Comparison of ENCODE assay signal across 13 mouse cellular contexts in the genomic region with DNA sequence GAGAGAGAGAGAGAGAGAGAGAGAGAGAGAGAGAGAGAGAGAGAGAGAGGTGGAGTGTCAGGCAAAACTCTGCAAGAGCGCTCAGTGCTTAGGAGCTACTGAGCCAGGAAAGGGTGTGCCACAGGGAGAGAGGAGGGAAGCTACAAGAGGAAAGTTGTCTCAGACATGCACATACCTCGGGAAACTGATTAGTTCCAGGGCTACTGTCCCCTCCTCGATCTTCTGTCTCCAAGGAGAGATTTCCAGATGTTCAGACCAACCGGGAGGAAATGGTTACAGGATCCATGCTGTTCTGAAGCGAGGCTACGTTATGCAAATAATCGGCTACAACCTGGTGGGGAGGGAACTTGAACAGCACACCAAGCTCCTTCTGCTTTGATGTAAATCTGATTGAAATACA.
A peak's percentile ranks its signal among the peaks of the same experiment; 100 is the strongest.
DNase-seq lines count a peak whose midpoint lies in the region; ATAC-seq lines count a peak whose summit lies in the region.
"Had no signal": no experiment of that assay in that cellular context is flagged by ENCODE, and none has a peak within 500 bp of the region (broad histone marks: within the 10 kb centered on the region; RNA-seq: fewer than 3 reads in every experiment).

No protein-coding gene starts in this region.

- intact Hi-C loops in left cerebral cortex, postnatal 10 days (cut with DNase I), result no loop called here

- no peak overlapping the region for H3K9ac ChIP-seq in hindbrain, embryonic 16.5 days (ENCODE audit: low read depth, low read length)
- H3K9ac ChIP-seq in limb, embryonic 13.5 days, result no peak overlapping the region

- no peaks in the 10 kb centered on the region for H3K27me3 ChIP-seq in hindbrain, embryonic 10.5 days (ENCODE audit: insufficient read depth, poor library complexity, severe bottlenecking)
- no peaks in the 10 kb centered on the region for H3K27me3 ChIP-seq in hindbrain, embryonic 16.5 days (replicated peaks; ENCODE audit: control insufficient read depth, insufficient read depth, low read length)
- H3K27me3 ChIP-seq in limb, embryonic 13.5 days, result no peaks in the 10 kb centered on the region

- DNase-seq in hindbrain, embryonic 10.5 days (ENCODE audit: low spot score), result peak; percentile 15
- DNase-seq in R1 (ENCODE audit: low read depth, low spot score), result peak; percentile 46
- DNase-seq in embryo, embryonic 11 days, result peak; percentile 44
- DNase-seq in adrenal gland, adult (ENCODE audit: inconsistent age in 2 of 2, low spot score in 1 of 2), result no peak
- no peak for DNase-seq in left cerebral cortex, postnatal 10 days (ENCODE audit: extremely low spot score in 1 of 2, low spot score in 2 of 2)
- DNase-seq in ovary, adult 18-20 months (ENCODE audit: low spot score), result no peak
- DNase-seq: cerebellum, adult 18-20 months; heart, postnatal 36 days; kidney, adult 11 months; layer of hippocampus, adult 9-11 months had no signal

- peaks cover 21% of the 10 kb centered on the region for H3K4me1 ChIP-seq in hindbrain, embryonic 10.5 days (replicated peaks)
- H3K4me1 ChIP-seq in hindbrain, embryonic 16.5 days (ENCODE audit: control insufficient read depth, insufficient read depth, low read depth, low read length), result no peaks in the 10 kb centered on the region
- peaks cover 17% of the 10 kb centered on the region; the same call in 1 of the 2 replicates for H3K4me1 ChIP-seq in limb, embryonic 13.5 days

- 20% methylated on average over 7 of the region's 7 CpGs for WGBS in hindbrain, embryonic 10.5 days
- WGBS in hindbrain, embryonic 16.5 days, result 22% methylated on average over 7 of the region's 7 CpGs
- WGBS in limb, embryonic 13.5 days, result 14% methylated on average over 7 of the region's 7 CpGs

- no peaks in the 10 kb centered on the region for H3K36me3 ChIP-seq in hindbrain, embryonic 10.5 days
- H3K36me3 ChIP-seq in hindbrain, embryonic 16.5 days (ENCODE audit: control insufficient read depth, insufficient read depth, low read length), result no peaks in the 10 kb centered on the region
- H3K36me3 ChIP-seq in limb, embryonic 13.5 days, result no peaks in the 10 kb centered on the region
- H3K36me3 ChIP-seq: G1E had no signal

- peak overlapping the region; percentile 12; the same call in 1 of the 2 replicates for H3K27ac ChIP-seq in hindbrain, embryonic 10.5 days
- H3K27ac ChIP-seq in hindbrain, embryonic 16.5 days (ENCODE audit: low read depth, low read length), result no peak overlapping the region
- no peak overlapping the region for H3K27ac ChIP-seq in limb, embryonic 13.5 days

- no peaks in the 10 kb centered on the region for H3K9me3 ChIP-seq in hindbrain, embryonic 10.5 days
- H3K9me3 ChIP-seq in hindbrain, embryonic 16.5 days (ENCODE audit: control insufficient read depth, low read length), result no peaks in the 10 kb centered on the region
- H3K9me3 ChIP-seq in limb, embryonic 13.5 days, result no peaks in the 10 kb centered on the region
- H3K9me3 ChIP-seq: G1E had no signal

- no peak overlapping the region for H3K4me3 ChIP-seq in hindbrain, embryonic 10.5 days
- no peak overlapping the region for H3K4me3 ChIP-seq in hindbrain, embryonic 16.5 days (ENCODE audit: low read length)
- no peak overlapping the region for H3K4me3 ChIP-seq in limb, embryonic 13.5 days

- no peak overlapping the region for H3K4me2 ChIP-seq in hindbrain, embryonic 16.5 days (ENCODE audit: low read length)
- peak overlapping the region; percentile 25 for H3K4me2 ChIP-seq in limb, embryonic 13.5 days (replicated peaks)

- no peak for ATAC-seq in hindbrain, embryonic 16.5 days
- ATAC-seq in limb, embryonic 13.5 days (ENCODE audit: low FRiP score, low read depth), result no peak

Comparison
In these comparisons a context has a peak if more than half of its experiments do, and no peak if none do; other contexts are left out.
1. DNase-seq: peak in hindbrain, embryonic 10.5 days (single experiment), R1 (single experiment) and embryo, embryonic 11 days (single experiment); none in adrenal gland, adult (0 of 2), left cerebral cortex, postnatal 10 days (0 of 2) and ovary, adult 18-20 months (single experiment).